Mouse (Mus musculus): ENCODE results near the gene Actr2.

GRCm38 (mm10) chr11:20022462-20022861 is 90.3 kb downstream of the Actr2 start:
- TF ChIP-seq CTCF (IDR thresholded peaks at IDR 0.05; ENCODE audit: low read depth) (no peak), EP300 (optimal IDR thresholded peaks at IDR 0.05) (no peak)
